Mouse (Mus musculus) embryonic facial prominence, embryonic 14.5 days (tissue): ENCODE results near the gene Clip3. TPM values are rescaled to one million over a fixed set of nuclear protein-coding genes. Genes with fewer than 3 reads are reported as not detected.

ENCODE experiments used
- ATAC-seq: fragments of 200-750 bp; cut with Nextera tagmentation; 2 replicates; pipeline ENCODE4 v1.8.0; 2017; ENCODE audit warnings: low read depth, moderate number of reproducible peaks, moderate TSS enrichment
- DNase-seq: peaks from one replicate; pipeline ENCODE4 v3.0.0-alpha.2; 2015; ENCODE audit warnings: low spot score
- H3K27ac ChIP-seq: fragments of 300-500 bp; sonication (generic); replicated peaks from 2 replicates; pipeline ENCODE4 v1.5.1; 2014; ENCODE audit warnings: low read depth, mild to moderate bottlenecking, low read length, moderate library complexity
- H3K27me3 ChIP-seq: fragments of 300-500 bp; sonication (generic); replicated peaks from 2 replicates; pipeline ENCODE4 v1.6.1; 2014; ENCODE audit warnings: low read length; ENCODE audit not compliant: control insufficient read depth, insufficient read depth
- H3K36me3 ChIP-seq: fragments of 300-500 bp; sonication (generic); 2 replicates; pipeline ENCODE4 v1.6.1; 2014; ENCODE audit warnings: low read length, mixed read lengths; ENCODE audit not compliant: control insufficient read depth, insufficient read depth
- H3K4me1 ChIP-seq: fragments of 300-500 bp; sonication (generic); 2 replicates; pipeline ENCODE4 v1.6.1; 2014; ENCODE audit warnings: antibody characterized with exemption, low read length; ENCODE audit not compliant: control insufficient read depth, insufficient read depth
- H3K4me2 ChIP-seq: fragments of 300-500 bp; sonication (generic); 2 replicates; pipeline ENCODE4 v1.6.1; 2014; ENCODE audit warnings: low read depth, mild to moderate bottlenecking, low read length, moderate library complexity, mixed read lengths
- H3K4me3 ChIP-seq: fragments of 300-500 bp; sonication (generic); 2 replicates; pipeline ENCODE4 v1.5.1; 2014; ENCODE audit warnings: low read depth, mild to moderate bottlenecking, low read length
- H3K9ac ChIP-seq: fragments of 300-500 bp; sonication (generic); 2 replicates; pipeline ENCODE4 v1.6.1; 2014; ENCODE audit warnings: low read depth, mild to moderate bottlenecking, low read length, moderate library complexity, mixed read lengths
- H3K9me3 ChIP-seq: fragments of 300-500 bp; sonication (generic); 2 replicates; pipeline ENCODE4 v1.6.1; 2016; ENCODE audit warnings: low read length; ENCODE audit not compliant: control insufficient read depth
- WGBS: fragments of 180-500 bp; shearing (Covaris S2); extraction: QIAGEN DNeasy Blood & Tissue Kit; methylation state at CpG from one replicate; pipeline ENCODE4 v1.1.7; 2014; 5-methylcytosine and 5-hydroxymethylcytosine counted together
- polyA plus RNA-seq: library from polyadenylated mRNA; unstranded; fragments of >200 nt; fragmentation: Nextera tagmentation; extraction: Ambion mirVana; gene quantifications from 2 replicates; pipeline ENCODE4 v1.2.1, GENCODE M21; 2014

Clip3 gene
- polyA plus RNA-seq, result 51.8 and 58.1 TPM in 2 replicates

DNA sequence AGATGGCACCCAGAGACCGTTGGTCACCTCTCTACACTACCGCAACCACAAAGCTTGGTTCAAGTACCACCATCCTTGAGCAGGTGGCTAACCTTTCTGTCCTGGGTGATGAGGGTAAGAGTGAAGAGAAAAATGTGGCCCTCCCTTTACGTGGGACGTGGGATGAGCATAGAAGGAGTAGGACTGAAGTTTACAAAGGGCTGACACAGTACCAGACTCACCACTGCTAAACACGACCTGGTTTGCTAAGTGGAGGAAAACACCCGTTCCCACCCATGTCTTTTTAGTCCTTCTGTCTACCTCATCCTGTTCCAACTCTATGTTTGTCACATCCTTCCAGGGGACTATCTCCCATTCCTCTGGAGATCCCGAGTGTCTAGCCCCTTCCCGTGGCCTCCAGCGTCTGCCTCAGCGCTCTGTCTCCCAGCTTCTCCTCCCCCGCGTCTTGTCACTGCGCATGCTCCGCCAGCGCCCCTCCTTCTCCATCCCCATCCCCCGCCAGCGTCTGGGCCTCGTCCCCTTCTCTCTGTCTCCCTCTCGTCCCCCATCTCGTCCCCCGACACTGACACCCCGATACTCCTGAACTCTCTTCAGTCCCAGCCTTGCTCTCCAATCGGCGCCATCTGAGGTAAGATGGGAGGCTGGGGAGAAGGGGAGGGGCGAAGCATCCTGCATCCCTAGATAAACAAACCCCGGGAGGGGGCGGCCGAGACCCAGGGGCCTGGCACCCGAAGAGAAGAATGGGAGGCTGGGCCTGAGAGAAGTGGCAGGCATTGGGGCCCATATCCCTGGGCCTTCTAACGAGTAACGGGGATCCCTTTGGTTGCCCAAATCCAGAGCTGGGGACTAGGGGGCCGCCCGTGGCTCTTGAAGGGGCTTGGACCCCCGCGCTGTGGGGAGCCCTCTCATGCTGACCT, at the start of gene Clip3:
Clip3 (plus strand) TSS at position 514 of the 917 bp plus-strand sequence.
- Histone ChIP-seq H3K4me3 (peak within 1 kb of the TSS; percentile 61), H3K9ac (peak within 1 kb of the TSS; percentile 76), H3K27ac (peak within 1 kb of the TSS; percentile 45), H3K4me2 (peak within 1 kb of the TSS; percentile 74), H3K4me1 (peaks cover 5% of the 10 kb centered on the region), H3K36me3 (peaks cover 31% of the 10 kb centered on the region), H3K27me3 (no peaks in the 10 kb centered on the region), H3K9me3 (no peaks in the 10 kb centered on the region)
- DNase-seq, result peak; percentile 89
- peak; percentile 86 for ATAC-seq
- WGBS, result 6% methylated on average over 31 of the region's 35 CpGs

DNA sequence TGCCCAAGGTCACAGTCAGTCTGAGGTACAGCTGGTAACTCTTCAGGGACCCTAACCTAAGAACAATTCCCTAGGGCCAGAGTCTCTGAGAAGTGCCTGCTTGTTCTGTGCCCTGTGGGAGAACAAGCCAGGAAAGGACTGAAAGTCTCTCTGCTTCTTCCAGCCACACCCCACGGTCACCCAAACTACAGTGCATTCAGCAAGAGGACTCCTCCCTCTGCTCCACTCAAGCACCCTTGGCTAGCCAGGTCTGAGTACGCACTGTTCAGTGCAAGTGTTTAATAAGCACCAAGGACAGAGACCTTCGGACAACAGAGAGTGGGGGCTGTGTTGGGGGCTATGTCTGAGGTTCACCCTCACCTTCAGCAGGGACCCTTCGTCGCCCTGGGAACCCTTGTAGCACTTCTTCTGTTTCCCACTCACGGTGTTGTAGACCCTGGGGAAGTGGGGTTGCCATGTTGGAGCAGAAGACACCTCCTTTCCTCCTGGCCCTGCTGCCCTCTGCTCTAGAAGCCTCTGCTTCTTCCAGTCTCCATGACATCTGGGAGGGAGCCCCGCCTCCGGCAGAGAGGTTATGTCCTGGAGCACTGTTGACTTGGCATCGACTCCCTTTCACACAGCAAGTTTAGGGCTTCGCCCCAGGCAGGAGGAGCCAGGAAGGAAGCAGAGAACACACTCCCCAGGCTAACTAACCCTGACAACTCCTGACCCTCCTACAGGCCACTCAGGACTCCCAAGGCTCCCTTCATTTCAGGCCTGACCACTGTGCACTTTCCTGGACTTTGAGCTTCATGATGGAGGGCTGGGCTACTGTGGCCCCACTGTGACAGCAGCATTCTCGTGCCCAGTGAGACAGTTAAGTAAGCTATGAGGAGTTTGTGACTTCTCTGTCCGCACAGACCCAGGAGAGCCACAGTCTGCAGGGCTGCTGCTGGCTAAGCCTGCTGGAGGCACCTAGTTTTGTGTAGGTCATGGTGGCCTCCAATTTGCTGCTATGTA, 39.3 kb upstream of the Clip3 start:
- H3K9me3 ChIP-seq, result no peaks in the 10 kb centered on the region

DNA sequence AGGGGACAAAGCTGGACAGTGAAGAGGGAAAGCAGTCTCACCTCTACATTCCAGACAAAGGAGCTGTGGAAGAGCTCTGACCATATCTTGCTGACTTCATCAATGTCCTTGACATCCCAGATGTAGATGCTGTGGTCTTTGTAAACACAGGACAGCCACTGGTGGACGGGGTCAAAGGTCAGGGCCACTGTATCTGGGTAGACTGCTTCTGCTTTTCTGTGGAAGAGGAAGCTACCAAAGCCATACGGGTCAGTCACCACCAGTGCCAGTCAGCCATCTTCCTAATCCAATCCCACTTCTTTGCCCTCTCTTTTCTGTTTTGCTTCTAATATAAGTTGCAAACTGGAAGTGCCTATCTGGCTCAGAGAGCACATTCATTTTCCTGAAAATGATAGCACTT, 26.5 kb upstream of the Clip3 start:
- Histone ChIP-seq H3K36me3 (peaks cover 12% of the 10 kb centered on the region; the same call in 1 of the 2 replicates), H3K4me1 (no peaks in the 10 kb centered on the region), H3K4me3 (no peak overlapping the region), H3K27me3 (no peaks in the 10 kb centered on the region), H3K27ac (no peak overlapping the region), H3K9ac (no peak overlapping the region), H3K4me2 (no peak overlapping the region), H3K9me3 (no peaks in the 10 kb centered on the region)
- no peak for DNase-seq
- no peak for ATAC-seq
- 74% methylated on average over 2 of the region's 2 CpGs for WGBS

More for the DNA sequence above, 39.3 kb upstream of the Clip3 start:
- DNase-seq (no peak), ATAC-seq (no peak)
- no peaks in the 10 kb centered on the region; the same call in 1 of the 2 replicates for H3K36me3 ChIP-seq
- WGBS, result 82% methylated on average over 12 of the region's 12 CpGs
- H3K27me3 ChIP-seq, result no peaks in the 10 kb centered on the region
- no peak overlapping the region for H3K27ac ChIP-seq
- no peak overlapping the region for H3K4me2 ChIP-seq
- no peak overlapping the region for H3K9ac ChIP-seq
- H3K4me1 ChIP-seq, result no peaks in the 10 kb centered on the region
- H3K4me3 ChIP-seq, result no peak overlapping the region

DNA sequence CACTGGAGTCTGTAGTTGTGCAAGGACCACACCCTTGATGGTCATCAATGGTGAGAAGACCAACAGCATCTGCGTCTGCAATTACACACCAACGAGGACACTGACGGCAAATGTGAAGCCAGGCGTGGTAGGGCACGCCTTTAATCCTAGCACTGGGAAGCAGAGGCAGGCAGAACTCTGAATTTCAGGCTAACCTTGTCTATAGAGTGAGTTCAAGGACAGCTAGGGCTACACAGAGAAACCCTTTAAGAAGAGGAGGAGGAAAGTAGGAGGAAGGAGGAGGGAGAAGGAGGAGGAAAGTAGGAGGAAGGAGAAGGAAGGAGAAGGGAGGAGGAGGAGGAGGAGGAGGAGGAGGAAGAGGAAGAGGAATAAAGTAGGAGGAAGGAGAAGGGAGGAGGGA, 26.0 kb upstream of the Clip3 start:
- Histone ChIP-seq H3K4me1 (no peaks in the 10 kb centered on the region), H3K9me3 (no peaks in the 10 kb centered on the region), H3K9ac (no peak overlapping the region), H3K4me3 (no peak overlapping the region), H3K4me2 (no peak overlapping the region), H3K27me3 (no peaks in the 10 kb centered on the region), H3K36me3 (peaks cover 12% of the 10 kb centered on the region; the same call in 1 of the 2 replicates), H3K27ac (no peak overlapping the region)
- no peak for ATAC-seq
- 92% methylated on average over 5 of the region's 5 CpGs for WGBS
- no peak for DNase-seq

DNA sequence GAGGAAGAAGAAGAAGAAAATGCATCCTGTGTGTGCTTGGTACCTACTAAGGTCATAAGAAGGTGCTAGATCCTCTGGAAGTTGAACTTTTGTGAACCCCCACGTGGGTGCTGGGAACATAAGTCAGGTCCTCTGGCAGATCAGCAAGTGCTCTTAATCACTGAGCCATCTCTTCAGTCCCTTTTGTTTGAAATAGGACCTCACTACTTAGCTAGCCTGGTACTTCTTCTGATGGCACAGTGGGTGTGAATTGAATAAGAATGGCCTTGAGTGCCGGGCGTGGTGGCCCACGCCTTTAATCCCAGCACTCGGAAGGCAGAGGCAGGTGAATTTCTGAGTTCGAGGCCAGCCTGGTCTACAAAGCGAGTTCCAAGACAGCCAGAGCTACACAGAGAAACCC, 25.6 kb upstream of the Clip3 start:
- H3K4me1 ChIP-seq, result no peaks in the 10 kb centered on the region
- no peak overlapping the region for H3K4me2 ChIP-seq
- no peak for ATAC-seq
- H3K9ac ChIP-seq, result no peak overlapping the region
- no peak for DNase-seq
- H3K9me3 ChIP-seq, result no peaks in the 10 kb centered on the region
- H3K36me3 ChIP-seq, result peaks cover 12% of the 10 kb centered on the region; the same call in 1 of the 2 replicates
- H3K4me3 ChIP-seq, result no peak overlapping the region
- H3K27ac ChIP-seq, result no peak overlapping the region
- 91% methylated on average over 7 of the region's 7 CpGs for WGBS
- H3K27me3 ChIP-seq, result no peaks in the 10 kb centered on the region

DNA sequence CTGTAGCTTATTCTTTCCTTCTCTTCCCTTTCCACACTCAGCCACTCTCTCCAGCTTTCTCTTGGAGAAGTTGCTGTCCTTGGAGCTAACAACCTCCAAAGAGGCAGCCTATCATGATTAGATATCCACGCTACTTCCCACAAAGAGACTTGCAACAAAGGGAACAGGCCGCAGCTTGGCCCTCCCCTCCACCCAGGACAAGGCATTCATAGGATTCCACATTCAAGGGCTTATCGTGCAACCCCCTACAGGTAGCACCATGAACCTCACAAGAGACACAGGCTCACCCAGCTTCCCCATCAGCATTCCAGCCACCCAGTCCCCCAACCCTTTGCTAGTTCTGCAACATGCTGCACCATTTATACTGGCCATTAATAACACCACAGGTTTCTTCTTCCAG, 24.7 kb upstream of the Clip3 start:
- DNase-seq (no peak), ATAC-seq (no peak)
- 77% methylated on average over 3 of the region's 3 CpGs for WGBS
- H3K27me3 ChIP-seq, result no peaks in the 10 kb centered on the region
- H3K4me3 ChIP-seq, result no peak overlapping the region
- peaks cover 13% of the 10 kb centered on the region; the same call in 1 of the 2 replicates for H3K36me3 ChIP-seq
- H3K9me3 ChIP-seq, result no peaks in the 10 kb centered on the region
- no peak overlapping the region for H3K27ac ChIP-seq
- H3K9ac ChIP-seq, result no peak overlapping the region
- H3K4me1 ChIP-seq, result no peaks in the 10 kb centered on the region
- no peak overlapping the region for H3K4me2 ChIP-seq

DNA sequence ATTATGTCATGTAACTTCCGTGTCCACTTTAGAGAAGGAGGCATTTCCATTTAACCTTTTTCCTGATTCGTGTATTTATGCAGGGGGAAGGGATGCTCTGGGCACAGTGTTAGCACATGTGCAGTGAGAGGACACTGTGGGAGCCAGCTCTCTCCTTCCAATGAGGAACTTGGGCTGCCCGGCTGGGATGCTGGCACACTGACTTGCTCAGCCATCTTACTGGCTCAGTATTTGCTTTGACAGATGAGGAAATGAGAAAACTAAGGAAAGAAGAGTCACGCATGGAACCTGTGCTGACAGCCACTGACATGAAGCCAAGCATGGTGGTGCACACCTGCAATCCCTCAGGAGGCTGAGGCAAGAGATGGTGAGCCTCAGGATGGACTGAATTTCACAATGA, 21.9 kb upstream of the Clip3 start:
- Histone ChIP-seq H3K27me3 (no peaks in the 10 kb centered on the region), H3K4me2 (no peak overlapping the region), H3K9me3 (no peaks in the 10 kb centered on the region), H3K4me1 (no peaks in the 10 kb centered on the region), H3K27ac (no peak overlapping the region), H3K36me3 (0 out of 2 replicates have a peak, but pooled peaks cover 7% of the 10 kb centered on the region), H3K4me3 (no peak overlapping the region), H3K9ac (no peak overlapping the region)
- DNase-seq (no peak), ATAC-seq (no peak)
- 91% methylated on average over 4 of the region's 4 CpGs for WGBS

DNA sequence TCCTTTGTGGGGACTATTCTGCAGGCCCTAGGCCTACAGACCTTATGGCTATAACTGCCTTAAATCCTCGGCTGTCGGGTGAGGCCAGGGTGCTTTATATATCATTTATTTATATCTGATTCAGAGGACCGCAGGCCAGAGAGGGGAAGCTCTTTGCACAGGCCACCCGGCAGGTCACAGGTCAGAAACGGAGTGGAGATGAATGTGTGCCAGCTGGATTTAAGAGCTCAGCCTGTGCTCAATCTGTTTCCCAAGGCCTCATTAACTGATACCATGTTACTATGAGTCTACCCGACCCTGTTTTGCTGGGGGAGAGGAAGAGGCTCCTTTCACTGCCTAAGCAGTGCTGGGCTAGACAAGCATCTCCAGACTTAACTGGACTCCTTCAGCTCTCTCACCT, 17.1 kb upstream of the Clip3 start:
- no peak overlapping the region for H3K27ac ChIP-seq
- H3K9me3 ChIP-seq, result no peaks in the 10 kb centered on the region
- no peak overlapping the region for H3K9ac ChIP-seq
- H3K4me1 ChIP-seq, result no peaks in the 10 kb centered on the region
- no peak overlapping the region for H3K4me3 ChIP-seq
- H3K4me2 ChIP-seq, result no peak overlapping the region
- H3K36me3 ChIP-seq, result 0 out of 2 replicates have a peak, but pooled peaks cover 7% of the 10 kb centered on the region
- no peaks in the 10 kb centered on the region for H3K27me3 ChIP-seq
- DNase-seq, result no peak
- no peak for ATAC-seq
- WGBS, result 80% methylated on average over 6 of the region's 6 CpGs
